Comparison of ENCODE assay signal across 1 mouse cellular context in genomic region chr19:46976743-46977142, GRCm38 (mm10).
TF ChIP-seq lines count a peak whose summit lies in the region.

No protein-coding gene starts in this region.

TF ChIP-seq in CH12.LX, 34 proteins besides CTCF, POLR2A, EP300 and RAD21 (continued from another document):
- TF ChIP-seq MAFK (IDR thresholded peaks at IDR 0.05; ENCODE audit: insufficient replicate concordance, low read length) (no peak), JUND (conservative IDR thresholded peaks at IDR 0.05; ENCODE audit: low read depth, low read length) (no peak)
